Mouse (Mus musculus) kidney, postnatal 10 days (tissue): ENCODE measurements around the gene Ikzf3.

Source experiments
- DNase-seq: peaks from one replicate; pipeline ENCODE4 v3.0.0; 2021; ENCODE audit warnings: mixed read lengths

Ikzf3 gene

DNA sequence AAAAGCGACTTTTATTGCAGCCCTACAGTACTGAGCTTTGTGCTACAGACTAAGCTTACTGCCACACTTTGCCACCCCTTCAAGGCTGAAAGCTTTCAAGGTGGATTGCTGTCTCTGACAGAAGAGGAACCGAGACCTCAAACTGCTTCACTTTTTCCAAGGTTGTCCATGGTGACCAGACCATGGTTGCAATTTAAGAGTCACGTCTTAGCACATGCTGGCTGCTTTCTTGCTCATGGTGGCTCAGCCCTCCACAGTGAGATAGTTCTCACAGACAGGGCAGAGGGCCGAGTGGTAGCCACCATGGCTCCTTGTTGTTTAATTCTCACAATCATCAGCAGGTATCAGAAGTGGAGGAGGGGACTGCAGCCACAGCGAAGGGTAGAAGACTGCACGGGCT, 75.0 kb downstream of the Ikzf3 start:
- DNase-seq = no peak

DNA sequence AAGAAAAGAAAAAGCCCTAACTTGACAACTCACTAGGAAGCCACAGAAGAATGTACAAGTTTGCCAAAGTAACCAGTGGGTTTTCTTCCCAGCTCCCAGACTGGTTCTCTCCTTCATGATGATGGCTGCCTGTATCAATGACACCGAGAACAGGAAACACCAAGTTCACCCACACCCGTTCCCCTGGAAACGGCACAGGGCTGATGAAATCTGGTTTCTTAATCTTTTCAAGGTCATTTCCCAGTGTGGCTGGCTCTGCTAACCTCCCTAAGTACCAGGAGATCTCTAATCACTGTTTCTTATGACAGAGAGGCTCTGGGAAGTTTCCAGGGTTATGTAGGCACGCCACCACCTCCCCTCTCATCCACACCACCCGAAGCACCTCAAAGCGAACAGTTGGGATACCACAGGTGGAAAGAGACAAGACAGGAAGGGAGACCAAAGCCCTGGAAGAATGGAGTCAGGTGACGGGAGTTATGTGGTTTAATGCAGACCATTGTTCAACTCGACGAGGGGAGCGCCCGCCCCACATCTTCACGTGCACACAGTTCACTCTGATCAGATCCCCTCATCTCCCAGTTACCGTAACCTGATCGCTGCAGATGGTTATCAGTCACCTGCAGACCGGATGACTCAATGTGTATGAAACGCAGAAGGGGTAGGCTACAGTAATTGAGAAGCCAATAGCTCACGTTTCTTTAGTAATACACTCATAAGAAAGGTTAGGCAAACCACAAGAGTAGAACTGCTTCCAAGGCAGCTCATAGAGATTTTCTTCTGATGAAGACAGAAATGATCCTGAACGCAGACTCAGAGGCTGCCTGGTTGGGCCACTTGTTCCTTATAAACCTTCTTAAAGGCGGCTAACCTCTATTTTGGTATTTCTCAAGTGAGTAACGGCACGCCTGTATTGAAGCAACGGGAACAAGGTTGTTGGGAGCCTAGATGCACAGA, 75.8 kb downstream of the Ikzf3 start:
- DNase-seq = no peak

DNA sequence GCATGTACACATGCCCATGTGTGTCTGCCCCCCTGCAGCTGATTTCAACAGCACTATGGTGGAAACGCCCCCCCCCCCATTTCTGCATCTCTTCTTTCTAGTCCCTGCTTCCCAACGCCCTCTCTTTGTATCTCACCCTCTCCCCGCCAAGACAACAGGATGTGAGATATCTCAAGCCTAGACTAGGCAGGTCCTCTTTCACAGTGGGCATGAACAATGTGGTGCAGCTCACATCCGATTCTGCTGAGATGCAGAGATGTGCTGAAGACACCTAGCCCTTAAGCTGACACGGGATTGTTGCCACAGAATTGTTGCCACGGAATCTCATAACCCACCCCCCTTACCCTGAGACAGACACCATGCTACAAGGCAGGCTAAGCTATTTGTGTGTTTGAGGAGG, 81.3 kb downstream of the Ikzf3 start:
- no peak for DNase-seq

DNA sequence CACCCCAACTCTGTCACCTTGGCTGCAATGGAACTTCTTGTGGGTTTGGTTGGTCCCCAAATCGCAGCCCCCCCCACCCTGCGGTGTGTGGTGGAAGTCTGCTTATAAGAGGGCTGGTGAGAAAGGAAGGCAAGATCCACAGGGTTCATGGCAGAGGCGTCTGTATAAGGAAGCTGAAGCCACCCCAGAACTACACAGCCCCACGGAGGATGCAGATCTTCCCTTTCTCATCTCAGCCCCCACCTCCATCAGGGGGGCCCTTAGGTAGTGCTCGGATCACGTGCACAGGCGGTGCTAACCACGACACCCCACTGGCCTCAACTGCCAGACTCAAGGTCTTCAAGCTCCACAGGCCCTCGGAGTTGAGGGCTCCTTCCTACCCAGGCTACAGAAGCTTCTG, 81.9 kb downstream of the Ikzf3 start:
- no peak for DNase-seq

DNA sequence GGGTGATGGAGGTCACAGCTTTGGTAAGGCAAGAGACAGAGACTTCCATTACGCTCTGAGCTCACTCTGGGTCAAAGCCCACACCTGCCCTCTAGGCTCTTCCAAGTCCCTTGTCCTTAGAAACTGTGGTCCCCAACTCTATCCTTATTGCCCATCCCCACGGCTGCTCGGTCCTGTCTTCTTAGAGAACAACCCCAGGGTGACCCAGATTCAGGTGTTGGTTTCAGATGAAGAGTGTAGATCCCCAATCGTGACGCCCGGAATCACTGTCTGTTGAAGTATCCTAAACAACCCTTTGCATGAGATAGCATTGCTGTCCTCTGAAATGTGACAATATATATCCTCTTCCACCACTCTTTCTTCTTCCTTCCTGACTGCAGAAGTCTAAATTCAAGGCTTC, 83.6 kb downstream of the Ikzf3 start:
- DNase-seq = no peak

DNA sequence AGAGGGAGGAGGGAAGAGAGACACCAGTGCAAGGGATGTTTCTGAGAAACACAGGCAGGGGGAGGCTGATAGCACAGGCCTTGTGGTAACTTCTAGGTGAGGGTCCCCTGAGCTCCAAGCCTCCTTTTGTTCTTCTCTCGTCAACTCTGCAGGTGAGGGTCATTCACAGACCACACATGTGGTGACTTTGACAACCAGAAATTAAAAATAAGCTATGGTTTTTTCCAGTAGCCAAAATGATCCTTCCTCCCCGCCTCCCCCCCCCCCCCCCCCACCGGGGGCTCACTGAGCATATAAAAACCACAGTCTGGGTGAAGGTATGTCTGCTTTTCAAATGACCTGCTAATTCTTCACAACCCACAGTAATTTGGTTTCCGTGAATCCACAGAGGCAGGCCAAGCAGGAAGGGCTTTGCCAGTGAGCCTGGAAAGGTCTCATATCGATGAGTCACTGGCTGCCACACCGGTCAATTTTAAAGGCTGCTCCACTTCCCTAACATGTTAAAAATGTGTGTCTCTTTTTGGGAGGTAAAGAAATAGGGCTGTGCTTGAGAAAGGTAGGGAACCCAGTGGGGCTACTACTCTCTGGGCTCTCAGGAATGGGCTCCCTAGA, 84.6 kb downstream of the Ikzf3 start:
- no peak for DNase-seq

DNA sequence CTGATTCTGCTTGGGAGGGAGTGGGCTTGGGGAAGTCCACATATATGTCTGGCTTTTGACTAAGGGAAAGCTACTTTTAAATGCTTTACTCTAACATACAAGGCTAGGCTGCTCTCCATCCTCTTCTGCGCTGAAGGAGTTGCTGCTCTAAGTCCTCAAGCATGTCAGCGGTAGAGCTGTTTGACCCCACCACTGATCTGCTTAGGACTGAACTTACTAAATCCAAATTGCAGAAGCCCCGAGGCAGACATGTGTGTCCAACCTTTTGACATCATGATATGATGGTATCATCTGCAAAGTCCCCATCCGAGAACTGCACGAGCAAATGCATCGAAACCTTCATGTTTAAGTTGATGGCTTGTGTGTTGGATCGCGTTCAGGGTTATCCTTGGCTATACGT, 86.0 kb downstream of the Ikzf3 start:
- DNase-seq = no peak

DNA sequence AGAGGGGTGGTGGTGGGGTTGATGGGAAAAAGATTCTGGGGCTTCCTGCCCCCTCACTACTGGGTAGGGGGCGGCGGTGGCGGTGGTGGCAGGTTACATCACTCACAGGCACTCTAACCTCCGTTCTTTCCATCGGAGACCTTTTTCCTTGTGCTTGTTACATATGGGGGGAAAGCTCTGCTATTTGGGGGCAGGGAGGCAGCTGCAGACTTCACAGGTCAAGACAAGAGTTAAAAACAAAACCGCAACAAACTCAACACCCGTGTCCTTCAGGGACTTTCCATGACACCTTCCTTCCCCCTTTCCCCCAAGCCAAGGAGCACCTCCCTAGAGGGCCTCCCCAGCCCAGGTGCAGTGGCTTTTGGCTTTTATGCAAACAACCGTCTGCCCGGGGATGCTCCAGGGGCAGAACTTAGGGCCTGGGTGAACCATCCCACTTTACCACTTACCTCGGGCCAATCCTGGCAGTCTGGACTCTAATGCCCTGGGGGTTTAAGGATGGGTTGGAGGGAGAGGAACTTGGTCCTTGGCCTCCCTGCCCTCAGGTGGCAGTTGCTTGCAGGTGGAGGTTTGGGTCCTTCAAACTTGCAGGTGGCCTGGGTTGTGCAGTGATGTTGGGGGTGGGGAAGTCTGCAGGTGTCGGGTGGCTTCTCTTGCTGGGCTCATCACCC, 86.6 kb downstream of the Ikzf3 start:
- DNase-seq = no peak

DNA sequence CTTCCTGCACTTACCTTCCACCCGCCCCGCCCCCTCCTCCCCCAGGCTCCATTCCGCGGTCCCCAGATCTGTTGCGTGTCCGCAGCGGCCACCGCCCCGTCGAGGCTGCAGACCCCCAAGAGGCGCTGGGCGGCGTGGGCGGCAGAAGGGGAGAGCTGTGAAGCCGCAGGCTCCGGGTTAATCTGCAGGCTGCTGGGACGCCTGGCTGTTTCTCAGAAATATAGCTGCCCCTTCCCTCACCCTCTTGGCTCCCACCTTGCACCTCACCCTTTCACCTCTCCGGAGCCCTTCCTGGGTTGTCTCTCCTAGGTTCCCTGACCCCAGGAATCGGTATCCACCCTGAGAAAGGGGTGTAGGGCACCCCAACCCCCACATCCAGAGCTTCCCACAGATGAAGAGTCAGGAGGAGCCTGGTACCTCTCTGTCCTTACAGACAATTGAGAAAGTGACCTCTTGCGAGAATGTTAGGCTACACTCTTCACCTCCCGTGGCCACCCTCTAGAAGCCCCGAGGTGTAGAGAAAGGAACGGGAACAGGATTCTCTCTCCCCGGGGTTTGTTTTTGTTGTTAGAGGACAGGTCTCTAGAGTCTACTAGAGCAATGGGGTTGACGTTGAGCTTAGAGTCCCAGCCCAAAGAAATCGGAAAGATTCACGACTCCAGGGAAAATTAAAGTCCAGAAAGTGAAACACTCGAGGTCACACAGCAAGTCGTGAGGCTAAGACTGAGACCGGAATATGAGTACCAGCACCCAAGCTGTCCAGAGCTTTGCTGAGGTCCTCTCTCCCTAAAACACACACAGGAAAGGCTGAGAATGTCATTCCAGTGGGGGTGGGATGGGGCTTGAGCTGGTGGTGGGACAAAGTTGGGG, 87.5 kb downstream of the Ikzf3 start:
- no peak for DNase-seq

DNA sequence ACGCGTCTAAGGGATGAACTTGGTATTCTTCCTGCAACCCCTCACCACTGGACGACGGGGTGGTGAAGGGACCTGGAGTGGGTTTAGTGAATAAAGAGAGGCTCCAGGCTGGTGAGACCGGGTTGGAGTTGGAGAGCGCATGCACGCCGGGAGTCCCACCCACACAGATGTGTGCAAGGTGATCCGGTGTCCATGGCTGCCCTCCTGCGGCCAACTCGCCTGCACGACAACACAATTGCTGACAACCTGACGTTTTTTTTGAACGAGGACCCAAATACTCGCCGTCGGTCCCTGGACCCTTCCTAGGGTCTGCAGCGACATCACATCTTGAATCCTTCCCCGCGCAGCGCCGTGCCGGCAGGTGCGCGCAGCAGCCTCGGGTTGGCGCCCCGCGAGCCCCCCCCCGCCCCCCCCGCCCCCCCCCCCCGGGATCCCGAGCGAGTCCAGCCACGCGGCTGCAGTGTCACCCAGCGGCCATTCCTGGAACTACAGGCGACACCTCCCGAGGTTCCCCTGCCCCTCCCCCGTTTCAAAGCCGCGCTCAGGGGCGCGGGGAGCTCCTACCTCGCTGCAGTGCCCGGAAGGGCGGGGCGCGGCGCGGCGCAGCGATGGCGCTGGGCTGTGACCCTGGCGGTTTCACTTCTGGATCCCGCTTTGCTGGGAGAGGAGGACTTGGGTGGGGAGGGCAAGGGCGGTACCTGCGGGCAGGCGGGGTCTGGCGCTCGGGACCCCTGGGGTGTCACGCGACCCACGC, 88.3 kb downstream of the Ikzf3 start:
- DNase-seq = peak; percentile 93

DNA sequence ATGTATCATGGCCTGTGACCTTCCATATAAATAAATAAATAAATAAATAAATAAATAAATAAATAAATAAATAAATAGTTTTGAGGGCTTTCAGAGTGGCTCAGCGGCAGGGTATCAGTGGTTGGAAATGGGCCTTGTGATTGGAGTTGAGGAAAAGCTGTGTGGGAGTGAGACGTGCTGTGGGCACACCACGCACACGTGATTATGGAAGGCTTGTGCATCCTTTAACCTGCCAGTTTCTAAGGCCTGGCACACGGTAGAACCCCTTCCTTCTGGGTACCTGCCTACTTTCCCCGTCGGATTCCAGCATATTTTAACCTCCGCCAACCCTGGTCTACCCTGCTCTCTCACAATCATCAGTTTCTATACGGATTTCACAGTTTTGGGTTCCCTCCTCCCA, 88.9 kb downstream of the Ikzf3 start:
- DNase-seq = no peak

DNA sequence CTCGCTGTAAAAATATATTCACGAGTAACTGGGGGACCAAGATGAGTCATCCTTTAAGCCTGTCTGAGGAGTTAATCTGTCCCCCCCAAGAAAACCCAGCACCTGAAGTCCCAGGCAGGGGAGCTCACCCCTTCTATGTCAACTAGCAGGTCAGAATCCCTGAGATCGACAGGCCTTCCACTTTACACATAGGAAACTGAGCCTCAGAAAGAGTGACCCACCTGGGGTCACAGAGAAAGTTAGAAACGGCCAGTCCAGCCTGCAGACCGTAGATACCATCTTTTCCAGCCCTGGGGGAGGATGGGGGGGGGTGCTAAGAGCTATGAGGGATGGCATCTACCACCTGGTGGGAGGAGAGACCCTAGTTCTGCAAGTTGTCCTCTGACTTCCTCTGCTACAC, 89.3 kb downstream of the Ikzf3 start:
- no peak for DNase-seq

DNA sequence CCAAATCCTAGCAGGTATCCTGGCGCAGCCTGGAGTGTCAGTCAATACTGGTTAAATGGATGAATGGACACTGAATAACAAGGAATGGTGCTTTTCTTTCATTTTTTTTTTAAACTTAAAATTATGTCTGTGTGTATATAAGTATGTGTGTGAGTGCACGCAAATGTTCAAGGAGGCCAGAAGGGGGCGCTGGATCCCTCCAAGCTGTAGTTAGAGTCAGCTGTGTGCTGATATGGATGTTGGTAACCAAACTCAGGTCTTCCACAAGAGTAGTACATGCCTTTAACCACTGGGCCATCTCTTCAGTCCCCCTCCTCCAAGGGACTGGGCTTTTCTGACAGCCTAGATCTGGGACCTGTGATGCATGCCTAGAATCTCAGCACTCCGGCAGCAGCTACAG, 90.3 kb downstream of the Ikzf3 start:
- DNase-seq = no peak

DNA sequence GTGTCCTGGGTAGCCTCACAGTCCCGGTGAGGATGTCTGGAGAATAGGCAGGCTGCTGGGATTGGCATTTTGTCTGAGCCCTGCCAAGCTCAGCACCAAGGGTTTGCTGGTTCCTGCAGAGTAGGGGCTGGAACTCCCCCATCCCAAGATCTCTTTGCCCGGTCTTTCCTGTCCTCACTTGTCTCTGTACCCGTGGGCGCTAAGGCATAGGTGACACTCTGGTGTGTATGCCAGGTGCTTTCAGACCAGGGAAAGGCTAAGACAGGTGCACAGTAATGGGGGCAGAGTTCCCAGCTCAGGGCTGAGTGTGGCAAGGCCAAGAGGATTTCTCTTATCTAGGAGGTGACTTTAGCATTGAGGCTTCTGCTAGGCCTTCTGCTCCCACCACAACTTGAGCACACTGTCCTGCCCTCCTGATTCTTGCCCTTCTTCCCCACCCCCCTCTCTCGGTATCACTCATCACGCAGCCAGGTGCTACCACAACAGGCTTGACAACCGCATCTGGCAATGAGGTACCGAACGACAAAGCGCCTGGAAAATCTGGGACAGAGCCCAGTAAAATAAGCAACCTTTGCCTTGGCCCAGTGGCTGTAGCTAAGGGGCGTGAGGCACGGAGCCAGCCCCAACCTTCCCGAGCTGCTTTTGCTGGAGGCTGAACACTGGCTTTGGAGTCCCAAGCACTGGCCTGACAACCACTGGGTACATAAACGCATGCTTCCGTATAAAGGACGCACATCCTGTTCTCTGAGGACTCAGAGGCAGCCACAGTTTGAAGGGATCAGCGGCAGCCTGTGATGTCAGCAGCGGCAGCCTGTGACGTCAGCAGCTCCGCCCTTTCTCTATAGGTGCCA, 95.7 kb downstream of the Ikzf3 start:
- DNase-seq = peak; percentile 47

DNA sequence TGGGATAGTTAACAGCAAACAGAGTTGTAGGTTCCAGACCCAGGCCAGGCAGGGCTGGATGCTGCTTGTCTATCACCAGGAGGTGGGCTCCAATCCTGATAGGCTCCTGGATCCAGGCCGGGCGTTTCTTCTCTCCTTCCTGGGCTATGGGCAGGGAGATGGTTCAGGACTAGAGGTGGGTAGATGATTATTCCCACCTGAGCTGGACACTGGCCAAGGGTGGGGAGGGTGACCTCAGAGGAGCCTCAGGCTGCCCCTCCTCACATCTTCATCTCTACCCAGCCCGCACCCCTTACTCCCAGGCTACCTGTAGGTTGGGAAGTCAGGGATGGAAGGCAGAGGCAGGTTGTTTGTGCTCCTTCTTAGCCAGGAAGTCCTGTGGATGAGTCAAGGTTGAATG, 96.4 kb downstream of the Ikzf3 start:
- DNase-seq = peak; percentile 42

DNA sequence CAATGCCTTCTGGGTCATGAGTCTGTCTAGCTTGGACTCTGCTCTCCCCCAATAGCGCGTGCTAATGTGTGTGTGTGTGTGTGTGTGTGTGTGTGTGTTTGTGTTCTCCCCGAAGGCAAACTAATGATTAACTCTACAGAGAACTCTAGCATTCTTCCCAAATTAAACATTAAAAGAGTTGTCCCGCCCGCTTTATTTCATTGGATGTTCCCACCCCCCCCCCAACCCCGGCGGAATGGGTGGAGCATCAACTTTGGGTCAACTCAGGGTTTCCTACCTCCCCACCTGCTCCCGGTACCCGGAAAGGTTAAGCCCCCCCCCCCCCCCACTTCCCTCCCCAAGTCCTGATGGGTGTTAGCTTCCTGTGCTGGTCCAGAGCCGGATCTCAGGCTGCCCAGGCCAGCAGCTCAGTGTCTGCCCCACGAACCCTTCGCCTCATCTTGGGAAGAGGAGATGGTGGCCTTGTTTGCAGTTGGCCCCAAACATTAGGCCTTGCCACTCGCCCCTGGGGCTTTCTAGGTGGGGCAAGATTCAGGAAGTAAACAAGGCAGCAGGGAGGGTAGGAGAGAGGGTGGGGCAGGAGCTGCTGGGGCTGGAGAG, 97.5 kb downstream of the Ikzf3 start:
- DNase-seq = peak; percentile 74

DNA sequence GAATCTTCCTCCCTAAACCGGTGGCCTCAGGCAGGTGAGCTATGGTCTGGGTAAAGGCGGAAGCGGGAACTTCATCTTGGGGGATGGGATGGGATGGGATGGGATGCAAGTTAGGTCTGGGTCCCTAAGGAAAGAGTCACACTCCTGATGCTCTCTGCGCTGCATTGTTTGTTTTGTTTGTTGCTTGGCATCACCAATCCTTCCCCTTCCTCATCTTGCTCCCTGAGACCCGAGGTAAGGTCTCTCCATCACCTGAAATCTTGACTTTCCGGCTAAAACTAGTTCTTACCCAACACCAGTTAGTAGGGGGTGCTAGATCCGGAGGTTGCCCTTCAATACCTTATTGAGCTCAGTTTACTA, 98.4 kb downstream of the Ikzf3 start:
- DNase-seq = no peak

DNA sequence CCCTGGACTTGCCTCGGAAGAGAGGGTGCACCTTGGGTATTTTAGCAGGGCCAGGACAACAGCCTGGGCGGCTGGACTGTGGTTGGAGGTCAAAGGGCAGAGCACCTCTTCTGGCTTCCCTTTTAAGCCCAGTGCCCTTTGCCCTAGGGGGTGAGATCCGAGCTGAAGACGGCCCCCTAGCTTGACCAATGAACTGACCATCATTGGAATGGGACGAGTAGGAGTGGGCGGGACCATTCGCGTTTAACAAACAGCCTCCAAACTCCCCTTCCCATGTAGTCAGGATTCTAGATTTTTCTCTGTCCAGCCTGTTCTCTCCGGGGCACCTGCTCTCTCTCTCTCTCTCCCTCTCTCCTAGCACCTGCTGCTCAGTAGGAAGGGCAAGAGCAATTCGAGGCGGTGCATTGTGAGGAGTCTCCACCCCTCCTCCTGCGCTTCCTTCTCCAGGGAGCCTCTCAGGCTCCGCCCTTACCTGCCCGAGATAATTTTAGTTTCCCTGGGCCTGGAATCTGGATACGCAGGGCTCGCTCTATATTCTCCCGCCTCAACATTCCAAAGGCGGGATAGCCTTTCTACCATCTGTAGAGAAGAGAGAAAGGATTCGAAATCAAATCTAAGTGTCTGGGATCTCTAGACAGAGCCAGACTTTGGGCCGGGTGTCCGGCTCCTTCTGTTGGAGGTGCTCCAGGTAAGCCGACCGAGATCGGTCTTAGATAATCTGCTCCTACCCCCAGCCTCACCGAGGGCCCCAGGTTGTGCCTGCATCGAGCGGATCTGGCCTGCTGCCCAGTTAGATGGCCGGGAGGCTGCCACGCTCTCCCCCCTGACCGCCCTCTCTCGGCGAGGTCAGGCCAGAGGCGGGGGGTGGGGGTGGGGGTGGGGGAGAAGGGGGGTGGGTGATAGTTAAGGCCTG, 99.0 kb downstream of the Ikzf3 start:
- peak; percentile 79 for DNase-seq

DNA sequence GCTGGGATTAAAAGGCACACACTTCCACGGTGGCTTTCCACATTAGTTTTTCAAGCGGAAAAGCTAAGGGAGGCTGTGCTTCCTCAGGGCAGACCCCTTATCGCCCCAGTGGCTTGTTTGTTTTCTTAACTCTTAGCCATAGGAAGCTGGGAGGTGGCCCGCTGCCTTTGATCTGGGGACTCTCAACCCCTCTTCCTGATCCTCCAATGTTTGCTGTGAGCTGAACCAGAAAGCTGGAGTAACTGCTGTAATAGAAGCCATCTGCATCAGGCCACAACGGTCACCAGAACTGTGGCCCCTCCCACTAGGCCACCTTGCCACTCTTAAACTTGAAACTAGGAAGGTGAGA, 99.6 kb downstream of the Ikzf3 start, which contains the start of gene Grb7:
Gene Grb7 (plus strand): TSS at position 182 of the 349 bp plus-strand sequence.
- no peak for DNase-seq

DNA sequence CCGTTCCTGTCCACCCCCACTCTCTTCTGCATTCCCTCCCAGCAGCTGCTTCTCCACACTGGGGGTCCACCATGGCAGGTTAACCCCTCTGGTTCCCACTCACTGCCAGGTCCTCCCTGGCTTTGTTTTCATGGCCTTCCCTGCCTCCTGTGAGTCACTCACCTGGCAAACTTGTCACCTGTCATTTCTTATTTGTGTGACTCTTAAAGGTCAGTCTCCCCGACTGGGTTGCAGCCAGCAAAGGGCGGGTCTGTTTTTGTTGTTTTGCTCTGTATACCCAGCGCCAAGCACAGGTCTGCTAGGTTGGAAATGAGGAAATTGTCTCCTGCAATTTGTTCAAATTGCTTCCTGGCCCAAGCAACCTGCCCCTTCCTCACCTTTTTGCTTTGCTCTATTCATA, 100.2 kb downstream of the Ikzf3 start:
- peak; percentile 53 for DNase-seq
